Mouse (Mus musculus) left cerebral cortex, postnatal 14 days (tissue): ENCODE results near the gene Fbxo27. TPM values are rescaled to one million over a fixed set of nuclear protein-coding genes. Genes with fewer than 3 reads are reported as not detected.
"Not testable (repeated sequence)": the region's sequence is repeated elsewhere in the genome, so short reads cannot be mapped to it uniquely, and the experiment has no call there.

Experiments used
- DNase-seq, 2 experiments: peaks; one replicate each; pipeline ENCODE4 v3.0.0; 2021 to 2022; ENCODE audit warnings: low spot score in 2 of 2, mixed read lengths in 1 of 2
- intact Hi-C: fragments of 180-260 bp; cut with DNase I; formaldehyde crosslinking; loops from one replicate; pipeline ENCODE4 v1.15.1; 2025
- total RNA-seq, 2 experiments: library from RNA; stranded (reverse); gene quantifications; 2 replicates each; pipeline ENCODE4 v1.2.3; 2021

The Fbxo27 gene
- total RNA-seq, 2 experiments from 2014 or later = 16.9 to 19.9 TPM

GRCm38 (mm10) chr7:28697277-28697676 lies 4.6 kb downstream of the Fbxo27 start:
- no peak for DNase-seq
- intact Hi-C loops = no loop called here

GRCm38 (mm10) chr7:28700269-28700668 lies 7.6 kb downstream of the Fbxo27 start:
- no peak for DNase-seq
- intact Hi-C loops = no loop called here

- intact Hi-C loops, DNase-seq: not testable (repeated sequence)
These were observed 8.7 kb downstream of the Fbxo27 start for GRCm38 (mm10) chr7:28701306-28701705.

- intact Hi-C loops = no loop called here
- DNase-seq = no peak
These were observed 10.0 kb downstream of the Fbxo27 start for GRCm38 (mm10) chr7:28702601-28703143.

DNA sequence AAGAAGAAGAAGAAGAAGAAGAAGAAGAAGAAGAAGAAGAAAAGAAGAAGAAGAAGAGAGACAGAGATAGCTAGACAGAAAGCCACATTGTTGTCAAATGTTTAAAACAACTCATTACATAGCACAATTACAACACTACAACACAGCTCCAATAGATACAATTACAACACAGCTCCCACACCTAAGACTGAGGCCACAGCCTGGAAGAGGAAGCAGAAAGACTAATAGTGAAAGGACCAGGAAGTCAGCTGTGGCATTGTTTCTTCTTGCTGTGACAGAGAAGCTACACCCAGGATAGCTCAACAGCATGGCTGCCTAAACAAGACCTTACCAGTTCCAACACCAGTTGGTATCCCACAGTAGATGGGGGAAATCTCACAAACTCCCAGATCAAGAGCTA lies 16.8 kb downstream of the Fbxo27 start:
- DNase-seq = no peak
- intact Hi-C loops = no loop called here

DNA sequence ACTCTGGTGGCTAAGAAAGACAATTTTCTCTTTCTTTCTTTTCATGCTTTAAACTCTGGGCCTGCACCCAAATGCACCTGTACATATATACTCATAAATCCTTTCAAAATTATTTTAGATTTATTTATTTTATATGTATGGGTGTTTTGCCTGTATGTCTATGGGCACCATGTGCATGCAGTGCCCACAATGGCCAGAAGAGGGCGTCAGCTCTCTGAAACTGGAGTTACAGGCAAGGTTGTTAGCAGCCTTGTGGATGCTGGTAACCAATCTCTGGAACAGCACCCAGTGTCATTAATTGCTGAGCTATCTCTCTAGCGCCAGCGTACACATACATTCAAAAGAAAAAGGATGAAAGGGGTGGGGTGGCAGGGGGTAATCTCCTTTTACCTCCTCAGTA lies 18.3 kb downstream of the Fbxo27 start:
- DNase-seq = no peak
- intact Hi-C loops = no loop called here

DNA sequence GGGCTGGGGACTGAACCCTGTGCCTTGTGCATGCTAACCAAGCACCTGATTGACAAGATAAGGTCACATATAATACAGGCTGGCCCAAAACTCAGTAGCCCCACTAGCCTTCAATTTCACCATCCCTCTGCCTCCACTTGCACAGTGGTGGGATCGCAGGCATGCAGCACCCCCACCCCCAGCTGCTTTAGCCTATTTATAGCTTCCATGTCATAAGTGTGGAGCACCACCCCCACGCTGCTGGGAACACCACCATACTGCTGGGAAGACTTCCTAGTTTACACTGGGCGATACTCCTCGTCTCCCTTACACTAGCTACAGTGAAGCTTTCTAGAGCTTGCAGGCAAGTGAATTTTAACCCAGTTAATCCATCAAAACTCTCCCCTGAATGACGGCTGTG lies 22.0 kb downstream of the Fbxo27 start:
- intact Hi-C loops = no loop called here
- peak; percentile 63 to 75 for DNase-seq

- DNase-seq = no peak
- intact Hi-C loops = no loop called here
These were observed 22.9 kb downstream of the Fbxo27 start for GRCm38 (mm10) chr7:28715598-28715997.

- DNase-seq = no peak
These were observed 24.1 kb downstream of the Fbxo27 start, which contains the start of gene Fbxo17 for GRCm38 (mm10) chr7:28716590-28717281. Gene Fbxo17, plus strand, starts transcription at chr7:28716804.

GRCm38 (mm10) chr7:28717726-28718125 lies 25.1 kb downstream of the Fbxo27 start:
- DNase-seq = no peak
- intact Hi-C loops = no loop called here

More at GRCm38 (mm10) chr7:28716590-28717281, 24.1 kb downstream of the Fbxo27 start, which contains the start of gene Fbxo17:
- intact Hi-C loops = no loop called here

GRCm38 (mm10) chr7:28719159-28719558 lies 26.5 kb downstream of the Fbxo27 start:
- no peak for DNase-seq
- intact Hi-C loops = no loop called here

DNA sequence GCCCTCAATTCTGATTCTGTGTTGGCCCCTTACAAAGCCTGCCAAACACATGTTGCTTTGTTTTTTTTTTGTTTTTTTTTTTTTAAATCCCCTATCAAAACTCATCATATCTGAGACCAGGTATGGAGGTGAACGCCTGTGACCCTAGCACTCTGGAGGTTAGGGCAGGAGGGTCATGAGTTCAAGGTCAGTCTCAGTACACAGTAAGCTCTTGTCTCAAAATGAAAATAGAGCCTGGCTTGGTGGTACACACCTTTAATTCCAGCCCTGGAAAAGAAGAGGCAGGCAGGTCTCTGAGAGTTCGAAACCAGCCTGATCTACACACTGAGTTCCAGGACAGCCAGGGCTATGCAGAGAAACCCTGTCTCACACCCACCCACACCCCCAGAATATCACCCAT lies 27.0 kb downstream of the Fbxo27 start:
- no peak for DNase-seq
- intact Hi-C loops = no loop called here

- DNase-seq = no peak
- intact Hi-C loops = no loop called here
These were observed 28.3 kb downstream of the Fbxo27 start for GRCm38 (mm10) chr7:28720753-28721537.

GRCm38 (mm10) chr7:28722079-28722478 lies 29.4 kb downstream of the Fbxo27 start:
- no peak for DNase-seq
- intact Hi-C loops = no loop called here

DNA sequence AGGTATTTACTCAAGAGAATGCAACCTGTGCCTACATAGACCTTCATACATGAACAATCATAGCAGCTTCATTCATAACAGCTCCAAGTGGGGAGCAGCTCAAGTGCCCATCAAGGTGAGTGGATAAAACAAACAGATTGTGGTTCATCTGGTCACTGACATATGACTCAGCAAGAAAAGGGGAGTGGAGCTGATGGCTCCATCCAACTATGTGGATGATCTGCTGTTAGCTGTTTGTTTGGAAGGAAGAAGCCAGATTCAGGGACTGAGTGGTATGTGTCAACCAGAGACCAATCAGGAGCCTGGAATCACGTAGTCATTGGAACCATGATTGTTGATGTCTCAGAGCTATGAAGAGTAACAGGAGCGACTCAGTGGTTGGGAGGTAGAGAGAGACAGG lies 32.0 kb downstream of the Fbxo27 start:
- intact Hi-C loops = loop anchor here (5.0 kb wide), 1 partner anchor 122 kb away; no protein-coding TSS in a partner anchor

DNA sequence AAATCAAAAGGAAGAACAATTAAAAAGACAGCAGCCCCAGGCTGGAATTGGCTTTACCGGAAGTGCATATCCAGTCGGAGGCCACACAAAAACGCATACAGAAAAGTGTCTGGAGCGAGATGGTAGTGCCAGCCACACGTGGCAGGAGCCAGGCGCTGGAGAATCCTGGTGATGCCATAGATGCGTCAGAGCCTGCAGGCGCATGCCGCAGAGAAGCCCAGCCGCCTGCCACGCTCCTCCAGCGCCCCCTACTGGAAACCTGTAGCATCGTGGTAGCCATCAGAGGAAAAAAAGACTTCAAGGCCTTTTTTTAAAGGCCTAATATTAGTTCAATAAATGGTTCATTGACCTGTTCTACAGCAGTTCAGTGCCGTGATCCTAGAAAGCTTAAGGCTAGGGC lies 34.0 kb downstream of the Fbxo27 start:
- intact Hi-C loops = loop anchor here (2.0 to 5.0 kb wide), 2 partner anchors 124 to 290 kb away; partner anchors contain the start of gene Gmfg
- peak; percentile 82 to 85 for DNase-seq

More for the DNA sequence above, 32.0 kb downstream of the Fbxo27 start:
- no peak for DNase-seq

GRCm38 (mm10) chr7:28727649-28728340 lies 35.1 kb downstream of the Fbxo27 start:
- DNase-seq = peak; percentile 44 to 85
- intact Hi-C loops = loop anchor here (2.0 to 5.0 kb wide), 2 partner anchors 125 to 291 kb away; partner anchors contain the start of gene Gmfg

GRCm38 (mm10) chr7:28732341-28733142 lies 39.9 kb downstream of the Fbxo27 start:
- no peak for DNase-seq
- intact Hi-C loops = no loop called here

- no peak for DNase-seq
- intact Hi-C loops = no loop called here
These were observed 40.6 kb downstream of the Fbxo27 start for GRCm38 (mm10) chr7:28733211-28733610.
